Mouse (Mus musculus): ENCODE results near the gene Grhpr.

GRCm38 (mm10) chr4:45019009-45019408 is 37.8 kb downstream of the Grhpr start:
- TF ChIP-seq TAL1 (IDR thresholded peaks at IDR 0.05; ENCODE audit: low read length) (no peak), GATA1 (IDR thresholded peaks at IDR 0.05; ENCODE audit: low read length) (no peak)
